Mouse (Mus musculus) MEL (cell line): ENCODE data around the gene Lgals3. TPM values are rescaled to one million over a fixed set of nuclear protein-coding genes. Genes with fewer than 3 reads are reported as not detected.

Experiments
- DNase-seq: peaks from one replicate; pipeline ENCODE4 v3.0.0; 2011; ENCODE audit warnings: low read depth, low spot score
- H3K27ac ChIP-seq: 2 replicates; pipeline ENCODE4 v1.5.1; 2012; ENCODE audit warnings: low read depth, mild to moderate bottlenecking, control low read depth, low read length, moderate library complexity; ENCODE audit not compliant: control insufficient read depth
- H3K27me3 ChIP-seq, 2 experiments: fragments of 150-350 bp in 1 of 2; sonication (generic) in 1 of 2; 2 replicates each; pipeline ENCODE4 v1.6.1; 2012; ENCODE audit warnings: low read length in 2 of 2, mild to moderate bottlenecking in 2 of 2, improper control_type of control experiment in 1 of 2, moderate library complexity in 1 of 2; ENCODE audit not compliant: insufficient read depth in 2 of 2, control insufficient read depth in 1 of 2
- H3K36me3 ChIP-seq, 2 experiments: 2 replicates each; pipeline ENCODE4 v1.6.1; 2012 to 2014; ENCODE audit warnings: low read length in 2 of 2, improper control_type of control experiment in 1 of 2, inconsistent platforms in 1 of 2, mild to moderate bottlenecking in 1 of 2; ENCODE audit not compliant: insufficient read depth in 2 of 2, control insufficient read depth in 1 of 2
- H3K4me1 ChIP-seq, 2 experiments: fragments of 150-350 bp in 1 of 2; sonication (generic) in 1 of 2; 2 replicates each; pipeline ENCODE4 v1.6.1; 2012; ENCODE audit warnings: low read length in 2 of 2, improper control_type of control experiment in 1 of 2, mild to moderate bottlenecking in 1 of 2; ENCODE audit not compliant: insufficient read depth in 2 of 2, control insufficient read depth in 1 of 2
- H3K4me3 ChIP-seq, 2 experiments: fragments of 150-350 bp in 1 of 2; sonication (generic) in 1 of 2; 2 replicates each; pipeline ENCODE4 v1.5.1; 2012; ENCODE audit warnings: low read depth in 2 of 2, low read length in 2 of 2, mild to moderate bottlenecking in 2 of 2, moderate library complexity in 2 of 2, control low read depth in 1 of 2, improper control_type of control experiment in 1 of 2; ENCODE audit not compliant: control insufficient read depth in 1 of 2, insufficient read depth in 1 of 2
- H3K79me2 ChIP-seq: 2 replicates; pipeline ENCODE4 v1.6.1; 2012; ENCODE audit warnings: mild to moderate bottlenecking, low read length, moderate library complexity; ENCODE audit not compliant: control insufficient read depth, poor library complexity, insufficient read depth
- H3K9ac ChIP-seq: 2 replicates; pipeline ENCODE4 v1.6.1; 2012; ENCODE audit warnings: low read depth, mild to moderate bottlenecking, control low read depth, low read length, moderate library complexity; ENCODE audit not compliant: control insufficient read depth, poor library complexity, severe bottlenecking
- H3K9me3 ChIP-seq: fragments of 150-350 bp; sonication (generic); replicated peaks from 2 replicates; pipeline ENCODE4 v1.6.1; 2012; ENCODE audit warnings: mild to moderate bottlenecking, low read length, improper control_type of control experiment, moderate library complexity; ENCODE audit not compliant: insufficient read depth
- CHD1 ChIP-seq: IDR thresholded peaks from 2 replicates; pipeline ENCODE4 v1.6.1; 2012; ENCODE audit warnings: low read depth, mild to moderate bottlenecking, inconsistent platforms, low read length, improper control_type of control experiment
- E2F4 ChIP-seq: IDR thresholded peaks from 2 replicates; pipeline ENCODE4 v1.6.1; 2011; ENCODE audit warnings: low read depth, low read length, improper control_type of control experiment, borderline replicate concordance
- EP300 ChIP-seq, 2 experiments: IDR thresholded peaks; 2 replicates each; pipeline ENCODE4 v1.6.1; 2011; ENCODE audit warnings: improper control_type of control experiment in 2 of 2, low read length in 2 of 2, low read depth in 1 of 2, mild to moderate bottlenecking in 1 of 2
- GABPA ChIP-seq: IDR thresholded peaks from 2 replicates; pipeline ENCODE4 v1.6.1; 2012; ENCODE audit warnings: low read depth, mild to moderate bottlenecking, inconsistent platforms, low read length, improper control_type of control experiment, moderate library complexity
- GATA1 ChIP-seq: IDR thresholded peaks from 2 replicates; pipeline ENCODE4 v1.6.1; 2011; ENCODE audit warnings: low read depth, low read length, improper control_type of control experiment
- HCFC1 ChIP-seq: IDR thresholded peaks from 2 replicates; pipeline ENCODE4 v1.6.1; 2012; ENCODE audit warnings: low read depth, mild to moderate bottlenecking, inconsistent platforms, low read length, improper control_type of control experiment, moderate library complexity
- JUND ChIP-seq: IDR thresholded peaks from 2 replicates; pipeline ENCODE4 v1.6.1; 2011; ENCODE audit warnings: low read depth, mild to moderate bottlenecking, improper control_type of control experiment, low read length
- KAT2A ChIP-seq: conservative IDR thresholded peaks from 2 replicates; pipeline ENCODE4 v1.6.1; 2012; ENCODE audit warnings: low read depth, low read length, improper control_type of control experiment, inconsistent platforms
- MAZ ChIP-seq: IDR thresholded peaks from 2 replicates; pipeline ENCODE4 v1.6.1; 2012; ENCODE audit warnings: low read depth, mild to moderate bottlenecking, inconsistent platforms, low read length, improper control_type of control experiment
- MEF2A ChIP-seq: IDR thresholded peaks from 2 replicates; pipeline ENCODE4 v1.6.1; 2014; ENCODE audit warnings: low read depth, mild to moderate bottlenecking, inconsistent platforms, low read length, improper control_type of control experiment; ENCODE audit not compliant: poor library complexity, insufficient replicate concordance, severe bottlenecking; ENCODE audit errors: extremely low read depth
- MYC ChIP-seq: IDR thresholded peaks from 2 replicates; pipeline ENCODE4 v1.6.1; 2011; ENCODE audit warnings: low read depth, mild to moderate bottlenecking, low read length, improper control_type of control experiment, moderate library complexity
- POLR2A ChIP-seq, 2 experiments: IDR thresholded peaks; 2 replicates each; pipeline ENCODE4 v1.6.1; 2011 to 2012; ENCODE audit warnings: low read length in 2 of 2, mild to moderate bottlenecking in 2 of 2, control low read depth in 1 of 2, improper control_type of control experiment in 1 of 2, low read depth in 1 of 2, moderate library complexity in 1 of 2; ENCODE audit not compliant: control insufficient read depth in 1 of 2, insufficient read depth in 1 of 2, poor library complexity in 1 of 2
- POLR2AphosphoS5 ChIP-seq: IDR thresholded peaks from 2 replicates; pipeline ENCODE4 v1.6.1; 2012; ENCODE audit warnings: low read depth, borderline replicate concordance, mild to moderate bottlenecking, inconsistent platforms, low read length, moderate library complexity, mixed read lengths
- RAD21 ChIP-seq: IDR thresholded peaks from 2 replicates; pipeline ENCODE4 v1.6.1; 2011; ENCODE audit warnings: mild to moderate bottlenecking, low read depth, low read length, improper control_type of control experiment
- RCOR1 ChIP-seq: IDR thresholded peaks from 2 replicates; pipeline ENCODE4 v1.6.1; 2012; ENCODE audit warnings: low read depth, mild to moderate bottlenecking, inconsistent platforms, low read length, improper control_type of control experiment
- SMC3 ChIP-seq: IDR thresholded peaks from 2 replicates; pipeline ENCODE4 v1.6.1; 2011; ENCODE audit warnings: low read depth, low read length, improper control_type of control experiment
- TAL1 ChIP-seq: IDR thresholded peaks from 2 replicates; pipeline ENCODE4 v1.6.1; 2012; ENCODE audit warnings: mild to moderate bottlenecking, inconsistent platforms, low read length, moderate library complexity, mixed read lengths
- TCF12 ChIP-seq: IDR thresholded peaks from 2 replicates; pipeline ENCODE4 v1.6.1; 2014; ENCODE audit warnings: low read depth, mild to moderate bottlenecking, inconsistent platforms, low read length, improper control_type of control experiment, moderate library complexity
- ZC3H11A ChIP-seq: IDR thresholded peaks from 2 replicates; pipeline ENCODE4 v1.6.1; 2012; ENCODE audit warnings: low read depth, mild to moderate bottlenecking, inconsistent platforms, low read length, improper control_type of control experiment
- ZKSCAN1 ChIP-seq: IDR thresholded peaks from 2 replicates; pipeline ENCODE4 v1.6.1; 2012; ENCODE audit warnings: low read depth, mild to moderate bottlenecking, inconsistent platforms, low read length, improper control_type of control experiment, moderate library complexity
- polyA plus RNA-seq, 2 experiments: library from polyadenylated mRNA; stranded (reverse) in 1 of 2; unstranded in 1 of 2; fragments of >175 nt in 1 of 2; fragments of >200 nt in 1 of 2; gene quantifications; 2 replicates each; pipeline versions ENCODE4 v1.2.1 to v1.2.4; 2012; ENCODE audit warnings: low replicate concordance in 2 of 2, low read depth in 1 of 2; ENCODE audit not compliant: insufficient read length in 2 of 2, insufficient read depth in 1 of 2, missing spikeins in 1 of 2
- total RNA-seq: library from RNA; depleted of rRNA; stranded (reverse); fragments of 300-350 nt; gene quantifications from 2 replicates; pipeline ENCODE4 v1.2.3, GENCODE M21; 2012

Gene Lgals3
- total and polyA plus RNA-seq, 3 experiments, result 0.12 to 1.8 TPM; not detected in 1

GRCm38 (mm10) chr14:47354948-47355347 lies 12.6 kb upstream of the Lgals3 start:
- H3K4me1 ChIP-seq, result peaks cover 0 to 9% of the 10 kb centered on the region in 2 experiments; a peak in 2 of 4 replicates

GRCm38 (mm10) chr14:47356622-47357021 lies 10.9 kb upstream of the Lgals3 start:
- peaks cover 0 to 7% of the 10 kb centered on the region in 2 experiments; a peak in 2 of 4 replicates for H3K36me3 ChIP-seq
- no peak for DNase-seq
- no peak overlapping the region for H3K4me3 ChIP-seq
- no peaks in the 10 kb centered on the region for H3K27me3 ChIP-seq
- H3K9me3 ChIP-seq, result no peaks in the 10 kb centered on the region
- no peaks in the 10 kb centered on the region for H3K79me2 ChIP-seq
- no peak overlapping the region for H3K27ac ChIP-seq
- H3K9ac ChIP-seq, result no peak overlapping the region
- TF ChIP-seq POLR2AphosphoS5 (no peak), GABPA (no peak), CHD1 (no peak), MAZ (no peak)
- TF ChIP-seq, all 39 proteins: peak for 0
- peaks cover 2 to 16% of the 10 kb centered on the region in 2 experiments; a peak in 3 of 4 replicates for H3K4me1 ChIP-seq

More at GRCm38 (mm10) chr14:47354948-47355347, 12.6 kb upstream of the Lgals3 start:
- no peak overlapping the region for H3K9ac ChIP-seq
- H3K9me3 ChIP-seq, result no peaks in the 10 kb centered on the region
- no peak overlapping the region for H3K27ac ChIP-seq
- TF ChIP-seq CHD1 (no peak), MEF2A (no peak), RCOR1 (no peak), ZKSCAN1 (no peak), MYC (no peak), POLR2A (IDR thresholded peaks at IDR 0.05; ENCODE audit: control insufficient read depth in 1 of 2, insufficient read depth in 1 of 2, low read depth in 1 of 2, low read length in 2 of 2, poor library complexity in 1 of 2) (no peak), RAD21 (no peak)
- no peaks in the 10 kb centered on the region for H3K27me3 ChIP-seq
- H3K36me3 ChIP-seq, result peaks cover 0 to 4% of the 10 kb centered on the region in 2 experiments; a peak in 1 of 4 replicates
- no peak overlapping the region for H3K4me3 ChIP-seq
- no peak for DNase-seq
- no peaks in the 10 kb centered on the region for H3K79me2 ChIP-seq

GRCm38 (mm10) chr14:47359610-47360009 lies 7.9 kb upstream of the Lgals3 start:
- Histone ChIP-seq H3K4me1 (peaks cover 2 to 21% of the 10 kb centered on the region in 2 experiments), H3K36me3 (peaks cover 0 to 3% of the 10 kb centered on the region in 2 experiments; a peak in 1 of 4 replicates), H3K79me2 (no peaks in the 10 kb centered on the region), H3K27me3 (no peaks in the 10 kb centered on the region), H3K27ac (no peak overlapping the region), H3K4me3 (no peak overlapping the region), H3K9me3 (no peaks in the 10 kb centered on the region), H3K9ac (no peak overlapping the region)
- TF ChIP-seq ZC3H11A, result no peak
- TF ChIP-seq CHD1, result no peak
- TF ChIP-seq GABPA, result no peak
- no peak for TF ChIP-seq JUND
- no peak for TF ChIP-seq ZKSCAN1
- TF ChIP-seq TCF12, result no peak
- no peak for TF ChIP-seq RCOR1
- no peak for TF ChIP-seq HCFC1
- no peak for TF ChIP-seq E2F4
- no peak for TF ChIP-seq EP300 (IDR thresholded peaks at IDR 0.05; ENCODE audit: low read depth in 1 of 2, low read length in 2 of 2)
- no peak for TF ChIP-seq GATA1
- no peak for TF ChIP-seq SMC3
- no peak for TF ChIP-seq KAT2A
- no peak for TF ChIP-seq TAL1
- DNase-seq, result peak; percentile 29
